Mouse (Mus musculus) left cerebral cortex, adult 9 months (tissue): ENCODE results near the gene Hectd3.

Experiments
- DNase-seq, 2 experiments: peaks; one replicate each; pipeline ENCODE4 v3.0.0; 2022; ENCODE audit warnings: low spot score in 2 of 2

The Hectd3 gene

GRCm38 (mm10) chr4:117017738-117018137 is 22.6 kb downstream of the Hectd3 start:
- no peak for DNase-seq

GRCm38 (mm10) chr4:117018327-117018726 is 23.2 kb downstream of the Hectd3 start:
- no peak for DNase-seq

DNA sequence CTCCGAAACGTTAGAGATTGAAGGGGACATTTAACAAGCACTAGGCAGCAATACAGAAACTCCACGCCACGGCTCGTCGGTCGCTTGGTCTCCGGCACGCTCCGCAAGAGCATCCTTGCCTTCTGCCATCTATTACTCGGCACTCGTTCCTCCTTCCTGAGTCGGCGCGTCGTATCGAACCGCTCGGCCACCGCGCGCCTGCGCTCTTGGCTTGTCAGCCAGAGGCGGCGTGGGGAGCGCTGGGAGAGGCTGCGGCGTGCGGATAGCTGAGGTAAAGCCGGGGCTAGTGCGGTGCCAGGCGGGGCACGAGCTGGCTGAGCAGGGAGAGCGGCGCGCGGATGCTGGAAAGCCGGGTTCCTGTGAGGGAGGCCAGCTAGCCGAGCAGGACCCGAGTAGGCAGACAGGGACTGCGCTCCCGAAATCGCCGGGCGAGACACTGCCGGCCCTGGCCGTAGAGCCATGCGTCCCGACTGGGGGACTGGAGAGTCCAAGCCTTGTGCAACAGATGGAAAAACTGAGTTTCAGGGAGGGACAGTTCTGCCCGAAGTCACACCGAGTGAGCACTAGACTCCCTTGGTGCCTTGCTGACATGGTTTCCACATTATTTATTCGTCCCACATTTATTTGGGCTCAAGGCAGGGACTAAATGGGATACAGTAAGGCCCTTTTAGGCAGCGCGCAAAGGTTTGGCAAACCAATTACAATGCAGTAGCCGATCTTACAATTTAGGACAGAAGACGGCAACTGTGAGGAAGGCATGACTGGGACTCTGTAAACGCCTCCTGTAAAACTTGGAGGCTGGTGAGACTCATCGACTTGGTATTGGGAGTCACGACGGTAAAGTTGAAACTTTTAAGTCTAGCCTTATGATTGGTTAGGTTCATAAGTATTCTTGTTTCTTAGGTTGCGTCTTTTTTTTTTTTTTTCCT is 24.4 kb downstream of the Hectd3 start, which contains the start of gene Eif2b3:
Eif2b3 (plus strand) TSS at position 197 of the 929 bp plus-strand sequence.
- peak; percentile 65 to 92 for DNase-seq

GRCm38 (mm10) chr4:117023469-117023868 is 28.4 kb downstream of the Hectd3 start:
- DNase-seq = no peak

DNA sequence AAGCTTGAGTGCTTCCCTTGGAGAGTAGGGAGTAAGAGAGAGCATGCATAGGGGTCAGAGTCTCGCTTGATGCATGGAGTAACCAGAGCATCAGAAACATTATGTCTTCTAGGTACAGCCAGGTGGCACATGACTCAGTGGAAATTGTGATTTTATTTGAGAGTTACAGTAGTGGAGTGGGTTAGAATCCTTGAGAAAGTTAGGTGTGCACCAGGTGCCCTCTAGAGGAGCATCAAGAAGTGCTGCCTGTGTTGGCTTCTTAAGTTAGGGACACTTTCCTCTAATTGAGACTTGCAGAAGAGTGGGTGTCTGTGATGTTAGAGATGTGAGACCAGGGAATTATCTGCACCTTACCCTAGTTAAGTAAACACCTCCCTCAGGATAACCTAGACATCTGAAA is 36.0 kb downstream of the Hectd3 start:
- no peak for DNase-seq

DNA sequence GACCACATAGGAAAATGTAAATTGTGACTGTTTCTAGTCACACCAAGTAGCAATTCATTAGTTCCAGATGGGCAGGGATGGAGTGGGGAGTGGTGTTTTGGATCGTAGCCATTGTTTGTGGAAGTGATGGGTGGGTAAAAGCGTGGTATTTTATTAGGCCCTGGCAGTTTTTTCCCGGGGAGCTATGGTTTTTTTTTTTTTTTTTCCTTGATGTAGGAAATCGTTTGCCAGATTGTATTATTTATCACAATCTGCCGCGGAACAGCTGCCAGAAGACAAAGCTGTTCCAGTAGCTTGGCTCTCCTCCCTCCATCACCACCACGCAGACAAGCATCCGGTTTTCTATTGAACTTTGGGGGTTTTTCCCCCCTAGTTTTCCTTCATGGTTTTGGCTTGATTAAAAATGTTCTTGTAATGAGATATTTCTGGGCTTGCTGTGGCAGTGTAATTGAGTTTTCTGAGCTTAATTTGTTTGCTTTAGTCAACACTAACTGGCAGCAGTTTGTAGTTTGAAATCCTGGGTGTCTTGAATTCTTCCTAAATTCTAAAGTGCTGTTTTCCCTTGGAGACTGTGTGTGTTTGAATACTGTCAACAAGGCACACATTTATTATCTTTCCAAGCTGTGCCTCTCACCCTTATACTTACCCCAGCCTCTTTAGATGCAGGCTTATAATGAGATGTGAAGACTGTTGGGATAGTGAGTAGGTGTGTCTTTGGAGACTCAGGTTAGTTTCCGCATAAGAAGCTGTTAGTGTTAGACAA is 45.0 kb downstream of the Hectd3 start:
- peak in 1 of 2 experiments; percentile 48 for DNase-seq

- no peak for DNase-seq
These were observed 45.7 kb downstream of the Hectd3 start for GRCm38 (mm10) chr4:117040791-117041190.

- DNase-seq = peak in 1 of 2 experiments; percentile 8
These were observed 46.2 kb downstream of the Hectd3 start for GRCm38 (mm10) chr4:117041283-117041721.

DNA sequence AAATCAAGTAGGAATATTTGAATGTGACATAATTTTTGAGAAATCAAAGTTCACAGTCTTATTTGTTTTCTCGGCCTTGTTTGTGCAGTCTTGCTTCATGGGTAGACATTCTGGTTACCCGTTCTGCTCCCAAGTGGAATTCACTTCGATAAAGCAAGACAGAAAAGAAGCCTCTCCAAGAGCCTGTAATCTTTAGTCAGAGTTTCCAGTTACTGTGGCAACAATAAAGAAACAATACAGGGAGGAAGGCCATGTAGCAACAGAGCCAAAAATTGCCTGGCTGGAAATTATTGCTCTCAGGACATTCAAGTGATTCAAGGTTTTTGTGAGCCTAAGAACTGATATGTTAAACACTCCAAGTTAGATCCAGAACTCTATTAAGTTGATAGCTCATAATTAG is 53.7 kb downstream of the Hectd3 start:
- no peak for DNase-seq

DNA sequence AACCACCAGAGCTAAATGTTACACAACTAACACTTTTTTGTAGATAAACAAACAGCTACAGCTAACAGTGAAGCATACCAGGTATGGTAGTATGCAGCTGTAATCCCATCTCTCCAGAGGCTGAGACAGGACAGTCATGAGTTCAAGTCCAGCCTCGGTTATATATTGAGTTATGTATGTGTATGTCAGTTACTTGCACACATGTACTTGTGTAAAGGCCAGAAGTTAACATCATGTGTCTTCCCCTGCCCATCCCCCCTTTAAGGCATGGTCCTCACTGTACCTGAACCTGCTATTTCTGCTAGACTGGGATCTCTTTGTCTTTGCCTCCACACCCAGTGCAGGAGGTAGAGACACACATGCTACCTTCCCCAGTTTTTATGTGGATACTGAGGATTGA is 54.4 kb downstream of the Hectd3 start:
- DNase-seq = no peak

DNA sequence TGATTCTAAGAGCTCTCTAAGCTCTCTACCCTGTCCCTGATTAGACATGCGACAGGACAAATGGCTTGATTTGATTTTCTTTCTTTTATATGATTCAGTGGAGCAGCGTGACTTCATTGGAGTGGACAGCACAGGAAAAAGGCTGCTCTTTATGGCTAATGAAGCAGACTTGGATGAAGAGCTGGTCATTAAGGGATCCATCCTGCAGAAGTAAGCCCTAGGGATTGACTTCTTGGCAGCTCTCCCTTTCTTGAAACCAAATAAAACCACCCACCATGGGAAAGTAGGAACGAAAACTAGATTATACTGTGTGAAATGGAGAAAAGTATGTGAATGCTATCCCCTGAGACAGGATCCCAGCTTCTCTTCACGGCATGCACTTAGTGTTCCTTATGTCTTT is 57.5 kb downstream of the Hectd3 start:
- no peak for DNase-seq

DNA sequence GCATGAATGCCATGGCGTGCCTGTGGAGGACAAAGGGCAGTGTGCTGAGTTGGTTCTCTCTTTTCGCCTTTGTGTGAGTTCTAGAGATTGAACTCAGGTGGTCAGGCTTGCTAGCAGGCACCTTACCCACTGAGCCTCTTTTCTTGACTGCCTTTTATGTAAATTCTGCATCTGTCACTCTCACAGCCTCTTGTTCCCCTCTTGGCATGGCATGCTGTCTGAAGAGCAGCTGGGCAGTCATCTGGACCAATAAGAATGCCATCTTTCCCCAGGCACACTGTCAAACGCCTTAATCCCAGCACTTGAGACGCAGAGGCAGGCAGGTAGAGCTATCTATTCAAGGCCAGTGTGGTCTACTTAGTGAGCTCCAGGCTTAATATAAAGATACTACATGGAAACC is 58.8 kb downstream of the Hectd3 start:
- no peak for DNase-seq
